Mouse (Mus musculus) thymus, postnatal 25 days (tissue): ENCODE data around the gene Tm4sf5.

ENCODE experiments used
- DNase-seq: peaks from one replicate; pipeline ENCODE4 v3.0.0; 2022

Gene Tm4sf5

GRCm38 (mm10) chr11:70553940-70554339 lies 48.9 kb downstream of the Tm4sf5 start:
- no peak for DNase-seq

DNA sequence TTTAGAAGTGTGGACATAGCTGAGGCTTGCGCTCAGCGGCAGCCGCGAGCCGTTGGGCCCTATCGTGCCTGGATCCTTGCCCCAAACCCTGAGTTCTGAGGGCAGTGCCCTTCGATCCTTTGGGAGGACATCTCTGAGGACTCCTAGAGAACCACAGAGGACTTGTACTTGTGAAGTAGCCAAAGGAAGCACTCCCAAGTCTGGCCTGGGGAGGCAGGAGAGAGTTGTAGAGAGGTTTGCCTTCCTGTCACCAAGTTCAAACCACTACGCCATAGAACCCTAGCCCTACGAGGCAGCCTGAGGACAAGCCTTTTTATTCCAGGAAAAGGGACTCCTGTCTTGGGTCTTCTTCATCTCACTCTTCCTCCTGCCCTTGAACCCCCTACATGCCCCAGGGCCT lies 52.5 kb downstream of the Tm4sf5 start:
- DNase-seq, result no peak
